In the genomic region with DNA sequence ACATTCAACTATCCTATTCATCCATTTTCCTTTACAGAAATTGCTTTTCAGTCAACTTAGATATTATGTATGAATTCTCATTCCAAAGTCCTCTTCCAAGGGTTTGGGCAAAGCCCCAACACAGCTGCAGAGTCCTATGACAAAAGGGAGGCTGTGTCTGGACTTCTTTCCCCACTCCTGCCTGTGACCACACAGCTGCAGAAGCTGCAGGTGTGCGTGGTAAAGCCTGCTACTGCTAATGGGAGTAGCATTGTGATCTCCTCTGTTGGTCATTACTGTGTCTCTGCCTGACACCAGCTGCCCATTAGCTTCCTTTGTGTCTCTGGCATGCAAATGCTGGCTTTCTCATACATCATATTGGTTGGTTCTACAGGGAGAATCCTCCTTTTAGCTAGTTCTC, we compare ENCODE assay signal across 11 mouse cellular contexts.
DNase-seq lines count a peak whose midpoint lies in the region; ATAC-seq lines count a peak whose summit lies in the region.
"Had no signal": no experiment of that assay in that cellular context is flagged by ENCODE, and none has a peak within 500 bp of the region (broad histone marks: within the 10 kb centered on the region; RNA-seq: fewer than 3 reads in every experiment).

No protein-coding gene starts in this region.

- intact Hi-C loops in gastrocnemius, postnatal 14 days (cut with DNase I; ENCODE audit: low total_unique reads): no loop called here

- DNase-seq in gastrocnemius, postnatal 10 days: peak; percentile 11
- DNase-seq in gastrocnemius, postnatal 14 days: no peak
- peak; percentile 22 for DNase-seq in neural tube, embryonic 11.5 days (ENCODE audit: low spot score)
- no peak for DNase-seq in neural tube, embryonic 10.5 days (ENCODE audit: extremely low spot score, low spot score)
- DNase-seq in kidney, postnatal 4 days: no peak
- DNase-seq in spleen, adult 18-20 months: no peak
- no peak for DNase-seq in thymus, postnatal 4 days
- DNase-seq: adrenal gland, adult 2 months; heart, postnatal 4 days had no signal

- H3K9me3 ChIP-seq in neural tube, embryonic 11.5 days (ENCODE audit: control insufficient read depth, low read length): no peaks in the 10 kb centered on the region
- H3K9me3 ChIP-seq in hindbrain, embryonic 16.5 days (ENCODE audit: control insufficient read depth, low read length): no peaks in the 10 kb centered on the region

- H3K27ac ChIP-seq in neural tube, embryonic 11.5 days (ENCODE audit: low read depth, low read length): no peak overlapping the region
- H3K27ac ChIP-seq in hindbrain, embryonic 16.5 days (ENCODE audit: low read depth, low read length): no peak overlapping the region
- H3K27ac ChIP-seq: kidney, postnatal 0 days had no signal

- no peak overlapping the region for H3K9ac ChIP-seq in neural tube, embryonic 11.5 days (ENCODE audit: low read length)
- H3K9ac ChIP-seq in hindbrain, embryonic 16.5 days (ENCODE audit: low read depth, low read length): no peak overlapping the region

- 14% methylated on average over 1 of the region's 1 CpGs for WGBS in neural tube, embryonic 11.5 days
- WGBS in hindbrain, embryonic 16.5 days: 26% methylated on average over 1 of the region's 1 CpGs

- H3K36me3 ChIP-seq in neural tube, embryonic 11.5 days (ENCODE audit: control insufficient read depth, insufficient read depth, low read length): no peaks in the 10 kb centered on the region
- no peaks in the 10 kb centered on the region for H3K36me3 ChIP-seq in hindbrain, embryonic 16.5 days (ENCODE audit: control insufficient read depth, insufficient read depth, low read length)

- ATAC-seq in neural tube, embryonic 11.5 days (ENCODE audit: insufficient read depth, low FRiP score, low TSS enrichment): peak; percentile 42; the same call in 1 of the 2 replicates
- peak; percentile 68 for ATAC-seq in hindbrain, embryonic 16.5 days

- H3K4me2 ChIP-seq in neural tube, embryonic 11.5 days (ENCODE audit: low read depth): no peak overlapping the region
- no peak overlapping the region for H3K4me2 ChIP-seq in hindbrain, embryonic 16.5 days (ENCODE audit: low read length)

- no peaks in the 10 kb centered on the region for H3K4me1 ChIP-seq in neural tube, embryonic 11.5 days (ENCODE audit: control insufficient read depth, insufficient read depth, low read length)
- H3K4me1 ChIP-seq in hindbrain, embryonic 16.5 days (ENCODE audit: control insufficient read depth, insufficient read depth, low read depth, low read length): no peaks in the 10 kb centered on the region

- H3K27me3 ChIP-seq in neural tube, embryonic 11.5 days (ENCODE audit: control insufficient read depth, insufficient read depth, low read length): no peaks in the 10 kb centered on the region
- no peaks in the 10 kb centered on the region for H3K27me3 ChIP-seq in hindbrain, embryonic 16.5 days (replicated peaks; ENCODE audit: control insufficient read depth, insufficient read depth, low read length)

- H3K4me3 ChIP-seq in neural tube, embryonic 11.5 days (ENCODE audit: low read depth, low read length): no peak overlapping the region
- no peak overlapping the region for H3K4me3 ChIP-seq in hindbrain, embryonic 16.5 days (ENCODE audit: low read length)

Comparison
In these comparisons a context has a peak if more than half of its experiments do, and no peak if none do; other contexts are left out.
1. DNase-seq: peak in gastrocnemius, postnatal 10 days (single experiment) and neural tube, embryonic 11.5 days (single experiment); none in gastrocnemius, postnatal 14 days (single experiment), neural tube, embryonic 10.5 days (single experiment), kidney, postnatal 4 days (0 of 2), spleen, adult 18-20 months (0 of 2) and thymus, postnatal 4 days (single experiment).